Mouse (Mus musculus) gastrocnemius, postnatal 10 days (tissue): ENCODE measurements around the gene Tex9. TPM values are rescaled to one million over a fixed set of nuclear protein-coding genes. Genes with fewer than 3 reads are reported as not detected.
"Not testable (repeated sequence)": the region's sequence is repeated elsewhere in the genome, so short reads cannot be mapped to it uniquely, and the experiment has no call there.

Experiments used
- DNase-seq: peaks from one replicate; pipeline ENCODE4 v3.0.0; 2021; ENCODE audit warnings: mixed read lengths
- microRNA-seq, 2 experiments: library from miRNA; unstranded; fragments of <30 nt; microRNA quantifications; one replicate each; pipeline ENCODE4 v1.2.0; 2021
- total RNA-seq, 2 experiments: library from RNA; stranded (reverse); gene quantifications; 2 replicates each; pipeline ENCODE4 v1.2.3; 2021

Tex9 gene
- total RNA-seq, 2 experiments from 2014 or later: 2.4 to 3.2 TPM

DNA sequence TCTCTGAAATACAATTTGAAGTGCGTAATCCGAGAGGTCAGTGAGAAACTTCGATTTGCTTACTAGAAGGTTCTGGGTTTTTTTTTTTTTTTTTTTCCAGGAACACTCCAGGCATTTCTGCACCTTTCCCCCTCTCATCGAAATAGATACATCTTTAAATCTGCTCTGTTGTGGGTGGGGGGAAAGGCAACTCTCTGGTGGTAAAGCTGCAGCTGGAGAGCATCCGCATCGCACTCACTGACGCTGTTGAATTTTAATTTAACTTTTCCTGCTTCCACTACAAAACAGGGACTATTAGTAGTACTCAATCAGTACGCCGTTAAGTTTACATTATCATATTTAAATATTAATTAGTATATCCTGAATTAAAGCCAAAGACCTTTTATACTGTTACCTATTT, 53.3 kb downstream of the Tex9 start:
- no peak for DNase-seq

DNA sequence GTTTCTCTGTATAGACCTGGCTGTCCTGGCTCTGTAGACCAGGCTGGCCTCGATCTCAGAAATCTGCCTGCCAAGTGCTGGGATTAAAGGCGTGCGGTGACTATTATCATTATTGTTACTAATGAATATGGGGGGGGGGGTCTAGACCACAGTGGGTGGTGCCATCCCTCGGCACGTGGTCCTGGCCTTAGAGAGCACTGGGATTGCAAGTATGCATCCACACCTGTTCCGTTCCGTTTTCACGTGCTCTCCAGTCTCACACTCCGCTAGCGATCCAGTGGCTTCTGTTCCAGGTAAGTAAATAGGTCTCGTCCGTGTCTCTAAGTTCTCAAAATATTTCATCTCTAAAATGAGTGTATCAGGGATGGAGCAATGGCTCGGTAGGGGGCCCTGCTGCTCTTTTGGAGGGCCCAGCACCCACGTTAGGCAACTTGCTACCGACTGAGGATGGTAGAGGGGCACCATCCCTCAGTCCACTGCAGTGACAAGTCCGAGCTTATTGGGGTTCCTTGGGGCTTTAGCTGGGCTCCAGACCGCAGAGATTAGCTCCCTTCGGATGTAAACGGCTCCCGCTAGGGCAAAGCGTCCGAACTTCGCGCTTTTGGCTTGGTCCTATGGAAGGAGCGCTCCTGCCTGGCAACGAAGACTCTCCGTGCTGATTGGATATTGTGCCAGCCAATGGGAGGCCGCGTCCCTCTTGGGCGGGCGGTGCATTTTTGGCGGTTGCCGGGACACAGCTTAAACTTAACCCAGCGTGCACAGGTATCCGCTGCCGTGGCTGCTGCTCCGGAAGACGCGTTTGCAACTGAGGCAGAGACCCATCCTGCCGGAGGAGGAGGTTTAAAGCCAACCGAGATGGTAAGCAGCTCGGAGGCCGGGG, 54.0 kb downstream of the Tex9 start, which contains the start of gene Mns1:
TSS of gene Mns1 (plus strand) at position 190 of the 880 bp plus-strand sequence.
- DNase-seq: peak; percentile 90

- no peak for DNase-seq
These were observed 57.1 kb downstream of the Tex9 start for GRCm38 (mm10) chr9:72434876-72435275.

- DNase-seq: no peak
These were observed 64.2 kb downstream of the Tex9 start for GRCm38 (mm10) chr9:72427861-72428260.

DNA sequence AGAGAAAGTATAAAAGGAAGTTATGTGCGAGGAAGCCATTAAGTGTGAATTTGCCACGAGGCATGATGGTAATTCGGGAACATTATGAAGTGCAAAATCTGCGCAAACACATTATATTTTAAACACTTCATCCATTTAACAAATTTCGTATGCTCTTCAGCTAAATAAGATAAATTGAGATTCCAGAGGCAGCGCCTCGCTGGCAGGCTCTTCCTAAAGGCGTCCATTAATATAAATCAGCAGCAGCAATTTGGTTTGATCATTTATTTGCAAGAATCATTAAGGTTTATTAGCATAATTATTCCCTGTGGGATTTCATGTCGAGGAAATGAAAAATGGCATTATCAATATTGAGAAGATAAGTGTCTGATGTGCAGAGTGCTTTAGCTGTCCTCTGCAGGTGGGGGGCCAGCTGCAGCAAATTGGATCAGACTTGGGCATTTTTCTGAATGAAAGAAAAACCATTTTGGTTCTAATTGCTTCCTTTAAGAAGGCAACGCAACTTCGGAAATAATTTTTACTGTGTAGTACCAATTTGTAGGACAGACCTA, 66.6 kb downstream of the Tex9 start:
- DNase-seq: no peak

GRCm38 (mm10) chr9:72422753-72423152, 69.3 kb downstream of the Tex9 start:
- DNase-seq: no peak

- DNase-seq: no peak
These were observed 69.7 kb downstream of the Tex9 start for GRCm38 (mm10) chr9:72422284-72422683.

GRCm38 (mm10) chr9:72420490-72420889, 71.5 kb downstream of the Tex9 start:
- no peak for DNase-seq

GRCm38 (mm10) chr9:72418443-72418842, 73.6 kb downstream of the Tex9 start:
- no peak for DNase-seq

- no peak for DNase-seq
These were observed 80.3 kb downstream of the Tex9 start for GRCm38 (mm10) chr9:72411746-72412145.

- DNase-seq: no peak
These were observed 82.4 kb downstream of the Tex9 start for GRCm38 (mm10) chr9:72409381-72410225.

GRCm38 (mm10) chr9:72408131-72408586, 83.9 kb downstream of the Tex9 start:
- peak; percentile 83 for DNase-seq

DNA sequence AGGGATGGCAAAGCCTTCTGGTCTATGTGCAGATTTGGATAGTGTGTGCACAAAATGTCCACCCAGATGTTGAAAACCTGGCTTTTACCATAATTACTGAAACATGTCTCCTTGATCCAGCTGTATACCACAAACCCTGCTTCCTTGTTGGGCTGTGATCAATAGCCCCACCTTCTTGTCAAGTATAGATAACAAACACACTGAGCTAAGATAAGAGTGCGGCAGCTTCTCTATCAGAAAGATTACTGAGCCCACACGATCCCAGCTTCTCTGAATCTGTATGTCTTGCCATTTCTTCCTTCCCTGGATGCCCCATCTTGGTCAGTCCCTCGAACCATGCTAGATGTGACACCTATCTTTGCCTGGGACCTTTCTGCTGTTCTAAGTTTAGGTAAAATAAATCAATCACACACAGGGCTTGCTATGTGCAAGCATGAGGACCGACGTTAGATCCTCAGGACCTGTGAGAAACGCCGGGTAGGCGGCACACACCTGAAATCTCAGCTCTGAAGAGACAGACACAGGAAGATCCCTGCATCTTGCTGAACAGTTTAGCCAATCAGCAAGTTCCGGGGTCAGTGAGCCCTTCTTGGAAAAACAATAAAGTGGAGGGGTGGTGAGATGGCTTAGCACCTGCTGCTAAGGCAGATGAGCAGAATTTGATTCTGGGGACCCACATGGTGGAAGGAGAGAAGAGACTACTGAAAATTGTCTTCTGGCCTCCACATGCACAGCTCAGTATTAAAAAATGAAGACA, 86.0 kb downstream of the Tex9 start:
- no peak for DNase-seq

DNA sequence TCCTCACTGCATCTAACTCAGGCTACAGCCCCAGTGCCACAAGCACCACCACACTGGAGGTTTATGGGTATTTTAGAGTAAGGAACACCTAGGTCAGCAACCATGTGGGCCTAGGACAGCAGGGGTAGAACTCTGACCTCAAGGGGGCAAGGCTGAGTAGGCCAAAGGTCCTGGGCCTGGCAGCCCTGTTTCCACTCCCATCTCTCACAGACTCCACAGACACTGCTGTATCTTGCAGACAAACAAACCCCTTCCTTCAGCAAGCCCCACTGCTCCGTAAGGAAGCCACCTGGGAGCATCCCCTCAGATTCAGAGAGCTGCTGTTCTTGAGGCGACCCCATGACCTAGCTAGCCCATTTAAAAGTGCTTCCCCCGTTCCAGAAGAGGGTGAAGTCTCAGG, 87.1 kb downstream of the Tex9 start:
- DNase-seq: no peak

DNA sequence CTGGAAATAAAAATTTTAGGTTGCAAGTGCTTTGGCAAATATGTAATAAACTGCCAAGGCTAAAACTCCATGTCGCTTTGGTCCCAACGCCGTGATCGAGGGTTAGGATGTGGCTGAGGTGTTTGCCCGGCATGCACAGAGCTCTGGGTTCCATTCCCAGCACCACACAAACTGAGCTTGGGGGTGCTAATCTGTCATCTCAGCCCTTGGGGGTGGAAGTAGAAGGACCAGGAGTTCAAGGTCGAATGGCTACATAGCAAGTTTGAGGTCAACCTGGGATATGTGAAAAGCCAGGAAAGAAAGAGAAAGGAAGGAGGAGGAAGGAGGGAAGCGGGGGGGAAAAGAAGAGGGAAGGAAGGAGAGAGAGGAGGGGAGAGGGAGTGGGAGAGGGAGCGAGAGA, 87.6 kb downstream of the Tex9 start:
- no peak for DNase-seq

GRCm38 (mm10) chr9:72403421-72403820, 88.6 kb downstream of the Tex9 start:
- no peak for DNase-seq

DNA sequence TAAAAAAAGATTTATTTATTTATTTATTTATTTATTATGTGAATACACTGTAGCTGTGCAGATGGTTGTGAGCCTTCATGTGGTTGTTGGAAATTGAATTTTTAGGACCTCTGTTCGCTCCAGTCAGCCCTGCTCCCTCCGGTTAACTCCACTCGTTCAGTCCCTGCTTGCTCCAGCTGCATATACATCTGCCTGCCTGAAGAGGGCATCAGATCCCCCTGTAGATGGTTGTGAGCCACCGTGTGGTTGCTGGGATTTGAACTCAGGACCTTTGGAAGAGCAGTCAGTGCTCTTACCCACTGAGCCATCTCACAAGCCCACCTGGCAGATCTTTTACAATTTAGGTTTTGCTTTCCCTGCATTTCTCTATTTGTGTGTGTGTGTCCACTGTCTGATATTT, 90.2 kb downstream of the Tex9 start:
- not testable (repeated sequence) for DNase-seq

Small RNA genes lying within 50 kb of the gene (microRNA-seq; reads per million reads assigned to microRNA genes)
- gene Gm28010: 0 reads per million in 2 experiments

Other genes starting within 250 kb of the Tex9 start
- 10 to 100 TPM; 17.8 to 27.1 TPM for gene Zfp280d, start 217.4 kb downstream of the Tex9 start, total RNA-seq
- gene Mns1, start 54.2 kb downstream of the Tex9 start, total RNA-seq: 1 to 10 TPM; 1.1 to 1.7 TPM
- gene Rfx7, start 40.0 kb upstream of the Tex9 start, total RNA-seq: 10 to 100 TPM; 30.2 to 30.4 TPM
- 100 to 1,000 TPM; 563 to 619 TPM for gene Nedd4, start 170.1 kb upstream of the Tex9 start, total RNA-seq